Mouse (Mus musculus) thymus, adult 2 months (tissue): ENCODE measurements around the gene Dync2h1. TPM values are rescaled to one million over a fixed set of nuclear protein-coding genes. Genes with fewer than 3 reads are reported as not detected.
A peak's percentile ranks its signal among the peaks of the same experiment; 100 is the strongest.

Source experiments
- DNase-seq: peaks from one replicate; pipeline ENCODE4 v3.0.0; 2021
- H3K27ac ChIP-seq: fragments of 200-500 bp; 2 replicates; pipeline ENCODE4 v1.5.1; 2012; ENCODE audit warnings: low read length, control low read depth; ENCODE audit not compliant: control insufficient read depth, insufficient read depth
- H3K27me3 ChIP-seq: fragments of 200-500 bp; 2 replicates; pipeline ENCODE4 v1.6.1; 2012; ENCODE audit warnings: mild to moderate bottlenecking, low read length, moderate library complexity, mixed read lengths; ENCODE audit not compliant: control insufficient read depth, insufficient read depth
- H3K36me3 ChIP-seq: fragments of 200-500 bp; 2 replicates; pipeline ENCODE4 v1.6.1; 2012; ENCODE audit warnings: mild to moderate bottlenecking, low read length, moderate library complexity; ENCODE audit not compliant: control insufficient read depth, insufficient read depth
- H3K4me1 ChIP-seq: fragments of 200-500 bp; replicated peaks from 2 replicates; pipeline ENCODE4 v1.6.1; 2012; ENCODE audit warnings: low read length; ENCODE audit not compliant: control insufficient read depth, insufficient read depth
- H3K4me3 ChIP-seq: fragments of 200-500 bp; 2 replicates; pipeline ENCODE4 v1.5.1; 2012; ENCODE audit warnings: mild to moderate bottlenecking, low read length, control low read depth, moderate library complexity; ENCODE audit not compliant: control insufficient read depth, insufficient read depth
- CTCF ChIP-seq: fragments of 200-500 bp; IDR thresholded peaks from 2 replicates; pipeline ENCODE4 v1.5.1; 2012; ENCODE audit warnings: mild to moderate bottlenecking, control low read depth, low read length, moderate library complexity, borderline replicate concordance; ENCODE audit not compliant: control insufficient read depth, poor library complexity, insufficient read depth; ENCODE audit errors: extremely low read depth
- POLR2A ChIP-seq: fragments of 200-500 bp; IDR thresholded peaks from 2 replicates; pipeline ENCODE4 v1.6.1; 2012; ENCODE audit warnings: mild to moderate bottlenecking, low read length, control low read depth, moderate library complexity; ENCODE audit not compliant: control insufficient read depth, poor library complexity, insufficient read depth; ENCODE audit errors: extremely low read depth
- WGBS: fragments of 180-500 bp; shearing (Covaris S2); methylation state at CpG from one replicate; pipeline ENCODE4 v1.1.7; 2018; 5-methylcytosine and 5-hydroxymethylcytosine counted together
- polyA plus RNA-seq: library from polyadenylated mRNA; depleted of rRNA; stranded (reverse); fragments of >200 nt; gene quantifications from 2 replicates; pipeline ENCODE4 v1.2.3, GENCODE M21; 2012

The Dync2h1 gene
- polyA plus RNA-seq, 1 experiment = 1.2 TPM

- no peak for DNase-seq
- no peaks in the 10 kb centered on the region for H3K27me3 ChIP-seq
- no peak overlapping the region for H3K27ac ChIP-seq
- no peaks in the 10 kb centered on the region for H3K36me3 ChIP-seq
- WGBS = 88% methylated on average over 2 of the region's 2 CpGs
- no peak overlapping the region for H3K4me3 ChIP-seq
- no peaks in the 10 kb centered on the region for H3K4me1 ChIP-seq
- no peak for TF ChIP-seq CTCF
Observed at GRCm38 (mm10) chr9:7154391-7154790, 29.9 kb downstream of the Dync2h1 start.

- H3K27ac ChIP-seq = no peak overlapping the region
- WGBS = 100% methylated on average over 2 of the region's 2 CpGs
- DNase-seq = no peak
Observed at GRCm38 (mm10) chr9:7122863-7123262, 61.4 kb downstream of the Dync2h1 start.

GRCm38 (mm10) chr9:7110166-7110565, 74.1 kb downstream of the Dync2h1 start:
- WGBS = 97% methylated on average over 1 of the region's 1 CpGs
- no peak overlapping the region for H3K4me3 ChIP-seq

More at GRCm38 (mm10) chr9:7122863-7123262, 61.4 kb downstream of the Dync2h1 start:
- TF ChIP-seq POLR2A (no peak), CTCF (no peak)
- H3K27me3 ChIP-seq = no peaks in the 10 kb centered on the region
- H3K4me3 ChIP-seq = no peak overlapping the region
- no peaks in the 10 kb centered on the region for H3K4me1 ChIP-seq
- no peaks in the 10 kb centered on the region for H3K36me3 ChIP-seq

GRCm38 (mm10) chr9:7101361-7101760, 82.9 kb downstream of the Dync2h1 start:
- H3K27ac ChIP-seq = no peak overlapping the region
- no peaks in the 10 kb centered on the region for H3K36me3 ChIP-seq
- no peaks in the 10 kb centered on the region for H3K27me3 ChIP-seq
- H3K4me1 ChIP-seq = no peaks in the 10 kb centered on the region
- no peak overlapping the region for H3K4me3 ChIP-seq
- no peak for DNase-seq
- no peak for TF ChIP-seq CTCF
- TF ChIP-seq POLR2A = no peak

More at GRCm38 (mm10) chr9:7110166-7110565, 74.1 kb downstream of the Dync2h1 start:
- Histone ChIP-seq H3K27ac (no peak overlapping the region), H3K27me3 (no peaks in the 10 kb centered on the region), H3K36me3 (no peaks in the 10 kb centered on the region), H3K4me1 (no peaks in the 10 kb centered on the region)
- no peak for DNase-seq
- TF ChIP-seq POLR2A (no peak), CTCF (no peak)

- DNase-seq = no peak
- Histone ChIP-seq H3K4me1 (no peaks in the 10 kb centered on the region), H3K27ac (no peak overlapping the region), H3K4me3 (no peak overlapping the region), H3K27me3 (no peaks in the 10 kb centered on the region), H3K36me3 (no peaks in the 10 kb centered on the region)
- 86% methylated on average over 2 of the region's 2 CpGs for WGBS
- no peak for TF ChIP-seq CTCF
- no peak for TF ChIP-seq POLR2A
Observed at GRCm38 (mm10) chr9:7074625-7075024, 109.6 kb downstream of the Dync2h1 start.

- TF ChIP-seq CTCF (no peak), POLR2A (no peak)
- H3K27ac ChIP-seq = no peak overlapping the region
- H3K36me3 ChIP-seq = no peaks in the 10 kb centered on the region
- DNase-seq = no peak
- H3K4me1 ChIP-seq = no peaks in the 10 kb centered on the region
- no peaks in the 10 kb centered on the region for H3K27me3 ChIP-seq
- 90% methylated on average over 3 of the region's 3 CpGs for WGBS
- H3K4me3 ChIP-seq = no peak overlapping the region
Observed at GRCm38 (mm10) chr9:7070846-7071245, 113.4 kb downstream of the Dync2h1 start.

- H3K36me3 ChIP-seq = no peaks in the 10 kb centered on the region
- no peak overlapping the region for H3K4me3 ChIP-seq
- no peak for TF ChIP-seq POLR2A
- TF ChIP-seq CTCF = no peak
- DNase-seq = peak; percentile 50
- no peaks in the 10 kb centered on the region for H3K27me3 ChIP-seq
- H3K4me1 ChIP-seq = no peaks in the 10 kb centered on the region
- 86% methylated on average over 3 of the region's 3 CpGs for WGBS
- no peak overlapping the region for H3K27ac ChIP-seq
Observed at GRCm38 (mm10) chr9:7050588-7050987, 133.7 kb downstream of the Dync2h1 start.
